Mouse (Mus musculus) G1E (cell line): ENCODE measurements around the gene Chst3. TPM values are rescaled to one million over a fixed set of nuclear protein-coding genes. Genes with fewer than 3 reads are reported as not detected.

Experiments used
- ATAC-seq: 2 replicates; pipeline ENCODE4 v1.8.0; 2016; ENCODE audit warnings: mild to moderate bottlenecking; ENCODE audit not compliant: insufficient number of reproducible peaks, poor library complexity, low FRiP score, severe bottlenecking; ENCODE audit errors: extremely low read depth
- DNase-seq: peaks from one replicate; pipeline ENCODE4 v3.0.0; 2012; ENCODE audit warnings: low spot score
- H3K27me3 ChIP-seq: 2 replicates; pipeline ENCODE4 v1.6.1; 2012; ENCODE audit warnings: mild to moderate bottlenecking, low read length, inconsistent platforms; ENCODE audit not compliant: insufficient read depth
- H3K36me3 ChIP-seq: replicated peaks from 2 replicates; pipeline ENCODE3; 2012; ENCODE audit warnings: mild to moderate bottlenecking, inconsistent platforms
- H3K4me1 ChIP-seq: 2 replicates; pipeline ENCODE4 v1.6.1; 2012; ENCODE audit warnings: low read depth, low read length, inconsistent platforms, mixed read lengths; ENCODE audit not compliant: insufficient read depth
- H3K4me3 ChIP-seq: 2 replicates; pipeline ENCODE4 v1.5.1; 2012; ENCODE audit warnings: low read depth, mild to moderate bottlenecking, inconsistent platforms, low read length, moderate library complexity, mixed read lengths
- H3K9me3 ChIP-seq: replicated peaks from 2 replicates; pipeline ENCODE4 v1.6.1; 2012; ENCODE audit warnings: inconsistent platforms
- CTCF ChIP-seq: IDR thresholded peaks from 2 replicates; pipeline ENCODE4 v1.5.1; 2012; ENCODE audit warnings: low read depth, low read length, inconsistent platforms, mixed read lengths
- GATA1 ChIP-seq: IDR thresholded peaks from 2 replicates; pipeline ENCODE4 v1.6.1; 2012; ENCODE audit warnings: borderline replicate concordance, low read length, inconsistent platforms, mixed read lengths
- GATA2 ChIP-seq: IDR thresholded peaks from 2 replicates; pipeline ENCODE4 v1.6.1; 2012; ENCODE audit warnings: low read depth, low read length, inconsistent platforms, borderline replicate concordance
- POLR2AphosphoS5 ChIP-seq: IDR thresholded peaks from 2 replicates; pipeline ENCODE4 v1.6.1; 2012; ENCODE audit warnings: low read depth, low read length, inconsistent platforms; ENCODE audit not compliant: insufficient replicate concordance
- TAL1 ChIP-seq: conservative IDR thresholded peaks from 2 replicates; pipeline ENCODE4 v1.6.1; 2012; ENCODE audit warnings: low read depth, low read length, inconsistent platforms, mixed read lengths
- polyA plus RNA-seq: library from polyadenylated mRNA; stranded (reverse); fragments of >175 nt; gene quantifications from 2 replicates; pipeline ENCODE4 v1.2.3, GENCODE M21; 2012
- total RNA-seq, 2 experiments: library from RNA; stranded (forward) in 1 of 2; stranded (reverse) in 1 of 2; fragments of 200-1000 nt in 1 of 2; fragments of >200 nt in 1 of 2; fragmentation: Nextera tagmentation in 1 of 2; gene quantifications; 2 replicates each; pipeline ENCODE4 v1.2.3; 2014 to 2017

Gene Chst3
- total and polyA plus RNA-seq, 3 experiments, result 0.11 TPM; not detected in 2

DNA sequence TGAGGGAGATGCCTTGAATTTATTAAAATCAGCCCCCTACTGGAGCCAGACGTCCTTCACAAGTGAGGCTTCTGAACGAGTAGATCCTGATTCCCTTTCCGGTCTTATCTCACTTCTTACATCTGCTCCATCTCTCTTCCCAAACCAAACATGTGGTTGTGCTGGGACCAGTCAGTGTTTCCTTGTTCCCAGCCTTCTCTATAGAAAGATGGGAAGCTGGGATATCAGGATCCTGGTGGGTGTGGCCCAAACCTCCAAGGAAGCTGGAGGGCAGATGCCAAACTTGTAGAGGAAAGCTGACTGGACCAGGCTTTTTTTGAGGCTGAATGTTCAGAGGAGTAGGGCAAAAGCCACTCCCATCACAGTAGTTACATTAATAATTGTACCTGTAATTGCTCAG, 44.6 kb downstream of the Chst3 start:
- DNase-seq, result no peak
- ATAC-seq, result no peak
- no peak for TF ChIP-seq POLR2AphosphoS5
- no peak for TF ChIP-seq GATA1
- no peak for TF ChIP-seq CTCF
- TF ChIP-seq GATA2, result no peak
- TF ChIP-seq TAL1, result no peak
- no peaks in the 10 kb centered on the region for H3K9me3 ChIP-seq
- H3K36me3 ChIP-seq, result no peaks in the 10 kb centered on the region
- no peaks in the 10 kb centered on the region for H3K4me1 ChIP-seq
- no peaks in the 10 kb centered on the region for H3K27me3 ChIP-seq
- H3K4me3 ChIP-seq, result no peak overlapping the region

DNA sequence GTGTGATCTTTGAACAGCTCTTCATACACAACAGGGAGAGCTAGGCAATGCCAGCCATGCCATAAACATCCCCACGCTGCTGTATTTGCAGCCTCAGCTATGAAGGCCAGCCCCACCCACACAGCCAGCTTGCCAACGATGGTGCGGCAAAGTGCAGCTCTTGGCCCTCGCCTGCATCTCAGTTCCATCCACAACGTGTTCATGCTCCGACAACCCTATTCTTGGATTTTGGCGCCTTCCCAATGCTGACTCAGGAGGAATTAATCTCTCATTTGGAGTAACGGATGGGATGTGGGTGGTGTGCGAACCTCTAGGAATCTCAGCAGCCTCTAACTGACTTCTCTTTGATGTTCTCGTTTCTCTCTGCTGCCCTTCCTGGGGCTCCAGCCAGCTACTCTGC, 46.0 kb downstream of the Chst3 start:
- TF ChIP-seq GATA1 (no peak), GATA2 (no peak), CTCF (no peak), TAL1 (no peak), POLR2AphosphoS5 (no peak)
- Histone ChIP-seq H3K4me1 (no peaks in the 10 kb centered on the region), H3K4me3 (no peak overlapping the region), H3K9me3 (no peaks in the 10 kb centered on the region), H3K36me3 (no peaks in the 10 kb centered on the region), H3K27me3 (no peaks in the 10 kb centered on the region)
- no peak for DNase-seq
- no peak for ATAC-seq

DNA sequence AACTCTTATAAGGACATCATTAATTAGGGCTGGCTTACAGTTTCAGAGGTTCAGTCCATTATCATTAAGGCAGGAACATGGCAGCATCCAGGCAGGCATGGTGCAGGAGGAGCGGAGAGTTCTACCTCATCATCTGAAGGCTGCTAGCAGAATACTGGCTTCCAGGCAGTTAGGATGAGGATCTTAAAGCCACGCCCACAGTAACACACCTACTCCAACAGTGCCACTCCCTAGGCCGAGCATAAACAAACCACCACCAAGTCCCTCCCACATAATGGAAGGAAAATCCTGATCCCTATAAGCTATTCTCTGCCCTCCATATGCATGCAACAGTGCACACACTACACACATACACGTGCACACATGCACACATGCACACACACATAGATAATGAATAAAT, 46.8 kb downstream of the Chst3 start:
- ATAC-seq, result no peak
- no peaks in the 10 kb centered on the region for H3K27me3 ChIP-seq
- TF ChIP-seq CTCF (no peak), GATA1 (no peak), TAL1 (no peak), GATA2 (no peak), POLR2AphosphoS5 (no peak)
- DNase-seq, result no peak
- H3K4me1 ChIP-seq, result no peaks in the 10 kb centered on the region
- H3K4me3 ChIP-seq, result no peak overlapping the region
- H3K9me3 ChIP-seq, result no peaks in the 10 kb centered on the region
- no peaks in the 10 kb centered on the region for H3K36me3 ChIP-seq

DNA sequence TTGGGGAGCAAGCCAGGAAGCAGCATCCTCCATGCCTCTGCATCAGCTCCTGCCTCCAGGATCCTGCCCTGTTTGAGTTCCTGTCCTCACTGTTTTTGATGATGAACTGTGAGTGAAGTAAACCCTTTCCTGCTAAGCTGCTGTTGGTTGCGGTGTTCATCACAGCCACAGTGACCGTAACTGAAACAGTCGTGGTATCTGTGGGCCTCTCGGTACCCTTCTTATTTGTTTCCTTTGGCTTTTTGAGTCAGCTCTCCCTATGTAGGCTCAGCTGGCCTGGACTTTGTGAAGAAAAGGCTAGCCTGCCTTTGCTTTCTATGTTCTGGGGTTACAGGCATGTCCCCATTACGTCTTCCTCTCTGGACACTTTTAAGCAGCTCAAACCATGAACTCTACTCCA, 47.7 kb downstream of the Chst3 start:
- H3K9me3 ChIP-seq, result no peaks in the 10 kb centered on the region
- H3K4me3 ChIP-seq, result no peak overlapping the region
- H3K36me3 ChIP-seq, result no peaks in the 10 kb centered on the region
- DNase-seq (no peak), ATAC-seq (no peak)
- H3K4me1 ChIP-seq, result no peaks in the 10 kb centered on the region
- TF ChIP-seq GATA1 (no peak), POLR2AphosphoS5 (no peak), GATA2 (no peak), TAL1 (no peak), CTCF (no peak)
- H3K27me3 ChIP-seq, result no peaks in the 10 kb centered on the region

DNA sequence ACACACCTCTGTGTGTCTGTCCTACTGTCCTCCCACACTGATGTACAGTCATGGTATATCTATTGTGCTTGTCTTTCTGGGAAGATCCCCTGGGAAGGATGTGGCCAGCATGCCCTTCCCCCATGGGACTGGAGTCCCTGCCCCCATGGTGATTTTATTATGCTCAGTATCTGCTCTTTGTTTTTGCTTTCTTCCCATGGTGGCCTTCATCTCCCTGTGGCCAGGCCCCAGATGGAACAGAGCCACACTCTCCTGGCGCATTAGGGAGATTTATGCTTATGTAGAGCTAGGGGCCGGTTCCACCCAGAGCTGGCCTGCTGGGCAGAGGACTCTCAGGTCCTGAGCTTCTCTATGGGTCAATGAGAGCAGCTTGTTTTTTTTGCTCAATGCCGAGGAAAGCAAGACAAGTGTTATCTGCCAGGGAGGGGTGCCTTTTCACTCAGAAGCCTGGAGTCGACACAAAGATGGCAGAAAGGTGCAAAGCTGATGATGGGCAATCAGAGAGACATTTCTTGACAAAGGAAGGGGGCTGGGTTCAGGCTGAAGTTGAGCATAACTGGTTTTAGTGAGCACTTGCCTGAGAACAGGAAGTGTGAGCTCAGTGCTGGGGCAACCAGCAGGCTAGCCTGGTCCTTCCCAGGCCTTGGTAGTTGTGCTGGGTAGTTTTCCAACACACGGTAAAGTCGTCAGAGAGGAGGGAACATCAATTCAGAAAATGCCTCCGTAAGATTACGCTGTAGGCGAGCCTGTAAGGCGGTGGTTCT, 48.6 kb downstream of the Chst3 start:
- Histone ChIP-seq H3K4me1 (no peaks in the 10 kb centered on the region), H3K27me3 (no peaks in the 10 kb centered on the region), H3K36me3 (no peaks in the 10 kb centered on the region), H3K9me3 (no peaks in the 10 kb centered on the region), H3K4me3 (no peak overlapping the region)
- DNase-seq, result no peak
- TF ChIP-seq GATA2 (no peak), GATA1 (no peak), POLR2AphosphoS5 (no peak), TAL1 (no peak), CTCF (no peak)
- ATAC-seq, result no peak

- Histone ChIP-seq H3K9me3 (no peaks in the 10 kb centered on the region), H3K36me3 (no peaks in the 10 kb centered on the region), H3K4me3 (no peak overlapping the region), H3K27me3 (no peaks in the 10 kb centered on the region), H3K4me1 (no peaks in the 10 kb centered on the region)
- ATAC-seq (no peak), DNase-seq (no peak)
- TF ChIP-seq GATA2, result no peak
- no peak for TF ChIP-seq TAL1
- no peak for TF ChIP-seq POLR2AphosphoS5
- TF ChIP-seq GATA1, result no peak
- no peak for TF ChIP-seq CTCF
These were observed 50.1 kb downstream of the Chst3 start for GRCm38 (mm10) chr10:60168960-60169359.

DNA sequence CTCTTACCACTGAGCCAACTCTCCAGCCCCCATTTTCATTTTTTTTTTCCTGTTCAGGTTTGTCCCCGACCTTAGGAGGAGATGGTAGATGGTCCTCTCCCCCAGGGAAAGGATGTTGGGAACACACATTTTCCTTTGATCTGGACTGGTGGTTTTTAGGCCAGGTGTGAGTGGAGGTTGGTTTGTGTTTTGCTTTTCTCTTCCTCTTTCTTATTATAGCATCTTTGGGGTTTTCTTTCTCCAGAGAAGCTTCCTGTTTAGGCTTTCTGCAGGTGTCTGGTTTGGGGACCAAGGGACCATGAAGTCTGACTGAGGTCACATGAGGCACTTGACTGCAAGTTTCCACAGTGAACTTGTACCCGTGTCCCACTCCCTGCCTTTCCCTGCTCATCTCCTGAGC, 50.8 kb downstream of the Chst3 start:
- TF ChIP-seq TAL1, result no peak
- no peak for TF ChIP-seq CTCF
- TF ChIP-seq GATA2, result no peak
- no peak for TF ChIP-seq GATA1
- TF ChIP-seq POLR2AphosphoS5, result no peak
- Histone ChIP-seq H3K27me3 (no peaks in the 10 kb centered on the region), H3K4me1 (no peaks in the 10 kb centered on the region), H3K4me3 (no peak overlapping the region), H3K9me3 (no peaks in the 10 kb centered on the region), H3K36me3 (no peaks in the 10 kb centered on the region)
- no peak for ATAC-seq
- no peak for DNase-seq
